Mouse (Mus musculus) E14TG2a.4 (cell line): ENCODE measurements around the gene Shroom2.
A peak's percentile ranks its signal among the peaks of the same experiment; 100 is the strongest.

ENCODE experiments used
- H3K27me3 ChIP-seq: 2 replicates; pipeline ENCODE4 v1.6.1; 2014; ENCODE audit warnings: low read length, control low read depth; ENCODE audit not compliant: insufficient read depth
- H3K36me3 ChIP-seq: 2 replicates; pipeline ENCODE4 v1.6.1; 2014; ENCODE audit warnings: low read length, control low read depth; ENCODE audit not compliant: insufficient read depth
- H3K4me1 ChIP-seq: replicated peaks from 2 replicates; pipeline ENCODE4 v1.6.1; 2014; ENCODE audit warnings: low read depth, low read length, control low read depth
- H3K4me3 ChIP-seq: replicated peaks from 2 replicates; pipeline ENCODE4 v1.5.1; 2014; ENCODE audit warnings: mild to moderate bottlenecking, low read length
- H3K9me3 ChIP-seq: 2 replicates; pipeline ENCODE4 v1.6.1; 2014; ENCODE audit warnings: low read length, control low read depth
- CTCF ChIP-seq: conservative IDR thresholded peaks from 2 replicates; pipeline ENCODE4 v1.5.1; 2014; ENCODE audit warnings: low read length
- NANOG ChIP-seq: IDR thresholded peaks from 2 replicates; pipeline ENCODE4 v1.6.1; 2014; ENCODE audit warnings: borderline replicate concordance, low read length, mixed read lengths
- POU5F1 ChIP-seq: IDR thresholded peaks from 2 replicates; pipeline ENCODE4 v1.6.1; 2014; ENCODE audit warnings: low read length, borderline replicate concordance

Shroom2 gene

GRCm38 (mm10) chrX:152673431-152673830 is 95.8 kb downstream of the Shroom2 start:
- H3K36me3 ChIP-seq: no peaks in the 10 kb centered on the region
- H3K4me1 ChIP-seq: no peaks in the 10 kb centered on the region
- TF ChIP-seq POU5F1: no peak
- TF ChIP-seq NANOG: no peak
- no peak for TF ChIP-seq CTCF
- no peaks in the 10 kb centered on the region for H3K9me3 ChIP-seq
- no peaks in the 10 kb centered on the region for H3K27me3 ChIP-seq
- no peak overlapping the region for H3K4me3 ChIP-seq

DNA sequence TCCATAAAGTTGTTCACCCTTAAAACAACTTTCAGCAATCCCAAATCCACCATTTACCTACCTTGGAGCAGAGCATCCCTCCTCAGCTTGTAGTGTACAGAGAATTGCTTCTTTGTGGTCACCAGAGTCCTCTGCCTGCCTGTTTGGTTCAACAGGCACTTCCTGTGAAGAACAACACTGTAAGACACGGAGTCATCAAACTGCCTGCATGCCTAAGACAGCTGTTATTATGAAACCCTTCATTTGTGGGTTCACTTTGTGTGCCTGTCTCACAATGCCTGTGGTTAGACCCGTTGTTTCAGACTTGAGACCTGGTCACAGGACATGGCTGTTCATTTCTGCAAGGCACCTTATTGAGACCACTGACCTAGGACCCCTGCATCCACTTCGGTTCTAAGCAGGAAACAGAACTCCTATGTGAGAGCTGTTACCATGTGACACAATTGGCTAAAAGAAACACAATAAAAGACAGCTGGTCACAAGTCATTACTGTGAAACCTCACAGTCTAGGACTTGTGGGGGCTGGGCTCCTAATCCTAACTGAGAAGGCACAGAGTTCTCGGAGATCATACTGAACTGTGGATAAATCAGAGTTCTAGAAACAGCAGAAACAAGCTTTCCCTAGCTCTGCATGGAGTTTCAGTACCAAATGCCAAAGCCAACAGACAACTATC is 111.8 kb downstream of the Shroom2 start:
- no peak overlapping the region for H3K4me3 ChIP-seq
- H3K4me1 ChIP-seq: peaks cover 25% of the 10 kb centered on the region
- no peak for TF ChIP-seq CTCF
- no peaks in the 10 kb centered on the region for H3K27me3 ChIP-seq
- peaks cover 27% of the 10 kb centered on the region for H3K36me3 ChIP-seq
- no peaks in the 10 kb centered on the region for H3K9me3 ChIP-seq

GRCm38 (mm10) chrX:152656609-152656939 is 112.7 kb downstream of the Shroom2 start:
- Histone ChIP-seq H3K36me3 (peaks cover 25% of the 10 kb centered on the region), H3K27me3 (no peaks in the 10 kb centered on the region), H3K4me3 (no peak overlapping the region), H3K9me3 (no peaks in the 10 kb centered on the region), H3K4me1 (peaks cover 30% of the 10 kb centered on the region)
- no peak for TF ChIP-seq POU5F1
- no peak for TF ChIP-seq CTCF
- TF ChIP-seq NANOG: no peak

DNA sequence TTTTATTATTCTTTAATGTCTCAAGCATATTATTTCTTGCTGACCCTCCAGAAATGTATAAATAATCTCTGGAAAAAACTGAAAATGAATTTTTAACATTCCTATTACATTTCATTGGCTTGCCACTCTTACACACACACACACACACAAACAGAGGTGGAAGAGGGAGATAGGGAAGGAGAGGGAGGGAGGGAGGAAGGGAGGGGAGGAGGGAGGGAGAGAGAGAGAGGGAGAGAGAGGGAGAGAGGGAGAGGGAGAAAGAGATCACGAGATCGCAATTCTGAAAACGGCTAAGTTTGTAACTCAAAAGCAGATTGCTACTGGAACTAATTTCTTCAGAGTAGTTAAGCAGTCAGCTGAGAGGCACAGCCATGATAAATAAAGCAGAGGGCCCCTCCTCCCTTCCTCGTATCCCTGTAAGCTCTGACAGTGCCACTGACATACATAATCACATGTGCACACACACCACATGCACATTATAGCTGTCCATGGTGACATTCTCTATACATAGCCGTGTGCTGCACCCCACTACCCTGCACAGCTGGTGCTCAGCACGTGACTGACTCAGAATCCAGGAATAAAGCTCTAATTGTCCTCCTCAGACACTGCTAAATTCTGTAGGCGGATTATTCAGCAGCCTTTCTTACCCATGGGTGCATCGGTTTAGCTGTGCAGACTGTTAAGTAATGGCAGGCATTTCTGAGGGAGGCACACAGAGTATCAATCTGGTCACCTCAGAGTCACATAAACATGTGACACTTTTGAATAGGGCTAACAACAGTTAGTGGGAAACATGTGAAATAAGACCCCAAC is 113.3 kb downstream of the Shroom2 start:
- no peak overlapping the region for H3K4me3 ChIP-seq
- H3K4me1 ChIP-seq: peaks cover 36% of the 10 kb centered on the region
- no peaks in the 10 kb centered on the region for H3K27me3 ChIP-seq
- H3K9me3 ChIP-seq: no peaks in the 10 kb centered on the region
- H3K36me3 ChIP-seq: peaks cover 20% of the 10 kb centered on the region
- TF ChIP-seq NANOG: no peak
- TF ChIP-seq POU5F1: no peak
- TF ChIP-seq CTCF: no peak

- Histone ChIP-seq H3K36me3 (no peaks in the 10 kb centered on the region), H3K9me3 (no peaks in the 10 kb centered on the region), H3K27me3 (no peaks in the 10 kb centered on the region), H3K4me1 (peaks cover 49% of the 10 kb centered on the region), H3K4me3 (no peak overlapping the region)
- no peak for TF ChIP-seq CTCF
- TF ChIP-seq NANOG: peak; percentile 94
- TF ChIP-seq POU5F1: peak; percentile 76
These were observed 116.6 kb downstream of the Shroom2 start for GRCm38 (mm10) chrX:152652676-152653075.

DNA sequence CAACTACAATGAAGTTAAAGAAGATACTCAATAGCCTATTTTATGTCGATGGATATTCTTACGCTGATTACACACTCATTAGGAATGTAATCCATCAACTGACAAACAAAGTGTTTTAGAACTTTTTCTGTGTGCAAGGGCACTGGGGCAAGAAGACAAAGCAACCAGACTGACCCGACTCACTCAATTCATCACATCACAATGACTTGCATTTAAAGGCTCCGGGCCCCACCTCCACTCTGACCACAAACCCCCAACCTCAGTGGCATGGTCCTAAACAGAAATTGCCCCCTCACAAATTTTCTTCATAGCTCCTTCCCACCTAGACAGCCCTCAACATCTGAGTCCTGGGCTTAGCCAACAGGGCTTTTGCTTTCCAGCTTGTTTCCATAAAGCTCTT is 124.4 kb downstream of the Shroom2 start:
- H3K9me3 ChIP-seq: no peaks in the 10 kb centered on the region
- H3K27me3 ChIP-seq: no peaks in the 10 kb centered on the region
- H3K4me3 ChIP-seq: peak overlapping the region; percentile 41; the same call in 1 of the 2 replicates
- H3K36me3 ChIP-seq: no peaks in the 10 kb centered on the region
- TF ChIP-seq NANOG: peak; percentile 33; the same call in 1 of the 2 replicates
- no peak for TF ChIP-seq CTCF
- no peak for TF ChIP-seq POU5F1
- peaks cover 38% of the 10 kb centered on the region for H3K4me1 ChIP-seq

GRCm38 (mm10) chrX:152643679-152644638 is 125.3 kb downstream of the Shroom2 start:
- Histone ChIP-seq H3K36me3 (no peaks in the 10 kb centered on the region), H3K9me3 (no peaks in the 10 kb centered on the region), H3K4me3 (peak overlapping the region; percentile 41), H3K4me1 (peaks cover 37% of the 10 kb centered on the region), H3K27me3 (no peaks in the 10 kb centered on the region)
- TF ChIP-seq NANOG: no peak
- no peak for TF ChIP-seq POU5F1
- no peak for TF ChIP-seq CTCF

DNA sequence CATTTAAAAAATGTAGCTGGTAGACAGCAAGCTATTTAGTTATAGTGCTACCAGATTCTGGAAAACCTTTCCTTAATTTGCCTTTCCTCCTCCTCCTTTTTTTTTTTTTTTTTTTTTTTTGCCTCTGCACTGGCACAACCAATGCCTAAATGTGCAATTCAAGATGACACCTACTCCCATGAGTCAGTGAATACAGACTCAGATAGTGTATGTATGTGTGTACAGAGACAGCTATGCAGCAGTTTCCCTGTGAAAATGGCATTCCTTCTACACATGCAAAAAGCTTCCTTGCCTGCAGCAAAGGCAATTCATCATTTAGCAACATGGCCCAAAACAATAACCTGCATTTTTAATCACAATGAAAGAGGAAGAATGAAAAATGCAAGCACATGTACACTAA is 126.1 kb downstream of the Shroom2 start:
- Histone ChIP-seq H3K36me3 (no peaks in the 10 kb centered on the region), H3K4me3 (no peak overlapping the region), H3K9me3 (no peaks in the 10 kb centered on the region), H3K27me3 (no peaks in the 10 kb centered on the region), H3K4me1 (peaks cover 30% of the 10 kb centered on the region)
- TF ChIP-seq POU5F1: no peak
- TF ChIP-seq NANOG: no peak
